Mouse (Mus musculus): ENCODE measurements around the gene Mkln1. TPM values are rescaled to one million over a fixed set of nuclear protein-coding genes. Genes with fewer than 3 reads are reported as not detected.
"Not testable (repeated sequence)": the region's sequence is repeated elsewhere in the genome, so short reads cannot be mapped to it uniquely, and the experiment has no call there.

The Mkln1 gene
- polyA plus RNA-seq, 1 experiment from 2014 or later = 227 TPM

- Histone ChIP-seq H3K4me2 (replicated peaks; ENCODE audit: low read depth, low read length) (no peak overlapping the region), H3K27me3 (ENCODE audit: control insufficient read depth, insufficient read depth, low read length) (no peaks in the 10 kb centered on the region), H3K4me1 (replicated peaks; ENCODE audit: control insufficient read depth, insufficient read depth, low read length) (no peaks in the 10 kb centered on the region), H3K27ac (ENCODE audit: low read depth, low read length) (no peak overlapping the region), H3K9ac (ENCODE audit: low read depth, low read length) (no peak overlapping the region), H3K9me3 (ENCODE audit: control insufficient read depth, low read length) (no peaks in the 10 kb centered on the region), H3K36me3 (ENCODE audit: control insufficient read depth, insufficient read depth, low read length) (no peaks in the 10 kb centered on the region), H3K4me3 (ENCODE audit: low read depth, low read length) (no peak overlapping the region)
- DNase-seq (ENCODE audit: low spot score) (no peak), ATAC-seq (ENCODE audit: low FRiP score) (no peak)
- 8% methylated on average over 13 of the region's 13 CpGs for WGBS
Measured at GRCm38 (mm10) chr6:31560138-31560959, 161.8 kb downstream of the Mkln1 start.

- DNase-seq (ENCODE audit: low spot score); ATAC-seq (ENCODE audit: low FRiP score); H3K27ac ChIP-seq (ENCODE audit: low read depth, low read length); H3K9me3 ChIP-seq (ENCODE audit: control insufficient read depth, low read length); H3K9ac ChIP-seq (ENCODE audit: low read depth, low read length); H3K27me3 ChIP-seq (ENCODE audit: control insufficient read depth, insufficient read depth, low read length); H3K4me1 ChIP-seq (replicated peaks; ENCODE audit: control insufficient read depth, insufficient read depth, low read length); H3K36me3 ChIP-seq (ENCODE audit: control insufficient read depth, insufficient read depth, low read length): not testable (repeated sequence)
- WGBS = 43% methylated on average over 3 of the region's 3 CpGs
- H3K4me2 ChIP-seq (replicated peaks; ENCODE audit: low read depth, low read length) = peak overlapping the region; percentile 94
- H3K4me3 ChIP-seq (ENCODE audit: low read depth, low read length) = peak overlapping the region; percentile 70
Measured at GRCm38 (mm10) chr6:31561948-31562347, 163.4 kb downstream of the Mkln1 start.

DNA sequence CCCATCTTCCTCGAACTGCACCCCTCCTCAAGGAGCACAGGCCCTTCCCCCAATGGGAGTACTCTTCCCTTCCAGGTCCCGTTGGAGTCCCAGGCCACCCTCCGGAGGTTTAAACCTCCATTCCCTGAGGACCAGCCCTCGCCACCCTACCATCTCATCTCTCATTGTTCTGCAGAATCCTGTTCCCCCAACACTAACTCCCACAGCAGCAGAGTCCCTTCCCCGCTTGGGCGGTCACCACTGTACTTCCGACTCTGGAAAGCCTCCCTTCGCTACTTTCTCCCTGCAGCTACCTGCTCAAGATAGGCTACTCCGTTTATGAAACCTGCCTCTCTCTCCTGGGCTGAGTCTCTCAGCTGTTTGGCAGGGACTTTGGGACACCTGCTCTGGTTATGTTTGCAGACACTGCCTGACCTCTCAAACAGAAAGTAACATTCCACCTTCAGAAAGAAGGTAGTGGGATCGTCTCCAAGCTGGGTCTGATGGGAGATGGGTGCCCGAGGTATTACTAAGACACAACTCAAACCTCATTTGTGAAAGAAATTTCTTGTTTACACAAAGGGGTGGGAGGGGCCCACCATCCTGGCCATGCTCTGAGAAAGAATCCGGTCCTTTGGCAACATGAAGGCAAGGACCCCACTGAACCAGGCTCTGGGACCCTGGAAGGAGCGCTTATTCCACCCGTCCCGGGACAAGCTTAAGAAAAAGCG is 164.0 kb downstream of the Mkln1 start:
- 3% methylated on average over 16 of the region's 16 CpGs for WGBS
- no peaks in the 10 kb centered on the region for H3K9me3 ChIP-seq (ENCODE audit: control insufficient read depth, low read length)
- H3K4me3 ChIP-seq (ENCODE audit: low read depth, low read length) = peak overlapping the region; percentile 70
- DNase-seq (ENCODE audit: low spot score) = peak; percentile 50
- peak overlapping the region; percentile 94 for H3K4me2 ChIP-seq (replicated peaks; ENCODE audit: low read depth, low read length)
- H3K27ac ChIP-seq (ENCODE audit: low read depth, low read length) = no peak overlapping the region
- no peaks in the 10 kb centered on the region for H3K27me3 ChIP-seq (ENCODE audit: control insufficient read depth, insufficient read depth, low read length)
- peak overlapping the region; percentile 83 for H3K9ac ChIP-seq (ENCODE audit: low read depth, low read length)
- ATAC-seq (ENCODE audit: low FRiP score) = no peak
- no peaks in the 10 kb centered on the region for H3K36me3 ChIP-seq (ENCODE audit: control insufficient read depth, insufficient read depth, low read length)
- no peaks in the 10 kb centered on the region for H3K4me1 ChIP-seq (replicated peaks; ENCODE audit: control insufficient read depth, insufficient read depth, low read length)

GRCm38 (mm10) chr6:31563235-31564181 is 165.0 kb downstream of the Mkln1 start, which contains the start of gene Podxl:
Podxl (minus strand) TSS chr6:31563981.
- WGBS = under 1% methylated on average over 55 of the region's 91 CpGs
- H3K4me1 ChIP-seq (replicated peaks; ENCODE audit: control insufficient read depth, insufficient read depth, low read length) = no peaks in the 10 kb centered on the region

GRCm38 (mm10) chr6:31564182-31564531 is 165.6 kb downstream of the Mkln1 start:
- ATAC-seq (ENCODE audit: low FRiP score) = no peak; the same call in 1 of the 2 replicates
- Histone ChIP-seq H3K9me3 (ENCODE audit: control insufficient read depth, low read length) (no peaks in the 10 kb centered on the region), H3K27me3 (ENCODE audit: control insufficient read depth, insufficient read depth, low read length) (no peaks in the 10 kb centered on the region)

More at GRCm38 (mm10) chr6:31563235-31564181, 165.0 kb downstream of the Mkln1 start, which contains the start of gene Podxl:
- H3K9me3 ChIP-seq (ENCODE audit: control insufficient read depth, low read length) = no peaks in the 10 kb centered on the region
- peak within 1 kb of the TSS; percentile 83 for H3K9ac ChIP-seq (ENCODE audit: low read depth, low read length)
- no peaks in the 10 kb centered on the region for H3K27me3 ChIP-seq (ENCODE audit: control insufficient read depth, insufficient read depth, low read length)
- peak; percentile 89 for ATAC-seq (ENCODE audit: low FRiP score)
- peak within 1 kb of the TSS; percentile 62; the same call in 1 of the 2 replicates for H3K27ac ChIP-seq (ENCODE audit: low read depth, low read length)
- peak; percentile 92 for DNase-seq (ENCODE audit: low spot score)
- peak within 1 kb of the TSS; percentile 94 for H3K4me2 ChIP-seq (replicated peaks; ENCODE audit: low read depth, low read length)
- H3K4me3 ChIP-seq (ENCODE audit: low read depth, low read length) = peak within 1 kb of the TSS; percentile 70
- H3K36me3 ChIP-seq (ENCODE audit: control insufficient read depth, insufficient read depth, low read length) = no peaks in the 10 kb centered on the region

GRCm38 (mm10) chr6:31564901-31565391 is 166.4 kb downstream of the Mkln1 start:
- H3K9me3 ChIP-seq (ENCODE audit: control insufficient read depth, low read length) = no peaks in the 10 kb centered on the region
- peak; percentile 73 for DNase-seq (ENCODE audit: low spot score)
- peak overlapping the region; percentile 42 for H3K9ac ChIP-seq (ENCODE audit: low read depth, low read length)
- peak overlapping the region; percentile 94 for H3K4me2 ChIP-seq (replicated peaks; ENCODE audit: low read depth, low read length)
- peak overlapping the region; percentile 70 for H3K4me3 ChIP-seq (ENCODE audit: low read depth, low read length)
- WGBS = under 1% methylated on average over 17 of the region's 17 CpGs
- no peaks in the 10 kb centered on the region for H3K27me3 ChIP-seq (ENCODE audit: control insufficient read depth, insufficient read depth, low read length)
- H3K4me1 ChIP-seq (replicated peaks; ENCODE audit: control insufficient read depth, insufficient read depth, low read length) = no peaks in the 10 kb centered on the region
- no peaks in the 10 kb centered on the region for H3K36me3 ChIP-seq (ENCODE audit: control insufficient read depth, insufficient read depth, low read length)
- no peak for ATAC-seq (ENCODE audit: low FRiP score)
- no peak overlapping the region for H3K27ac ChIP-seq (ENCODE audit: low read depth, low read length)

More at GRCm38 (mm10) chr6:31564182-31564531, 165.6 kb downstream of the Mkln1 start:
- peak overlapping the region; percentile 83 for H3K9ac ChIP-seq (ENCODE audit: low read depth, low read length)
- peak overlapping the region; percentile 94 for H3K4me2 ChIP-seq (replicated peaks; ENCODE audit: low read depth, low read length)
- 0% methylated on average over 14 of the region's 18 CpGs for WGBS
- H3K4me3 ChIP-seq (ENCODE audit: low read depth, low read length) = peak overlapping the region; percentile 70
- no peaks in the 10 kb centered on the region for H3K4me1 ChIP-seq (replicated peaks; ENCODE audit: control insufficient read depth, insufficient read depth, low read length)
- DNase-seq (ENCODE audit: low spot score) = no peak
- H3K36me3 ChIP-seq (ENCODE audit: control insufficient read depth, insufficient read depth, low read length) = no peaks in the 10 kb centered on the region
- 0 out of 2 replicates have a peak overlapping the region, but pooled peaks have one; percentile 62 for H3K27ac ChIP-seq (ENCODE audit: low read depth, low read length)

All from hindbrain, embryonic 11.5 days (tissue).